Mouse (Mus musculus) thymus, postnatal 25 days (tissue): Measurements from ENCODE around the gene Plaa.

Source experiments
- DNase-seq: peaks from one replicate; pipeline ENCODE4 v3.0.0; 2022

The Plaa gene

DNA sequence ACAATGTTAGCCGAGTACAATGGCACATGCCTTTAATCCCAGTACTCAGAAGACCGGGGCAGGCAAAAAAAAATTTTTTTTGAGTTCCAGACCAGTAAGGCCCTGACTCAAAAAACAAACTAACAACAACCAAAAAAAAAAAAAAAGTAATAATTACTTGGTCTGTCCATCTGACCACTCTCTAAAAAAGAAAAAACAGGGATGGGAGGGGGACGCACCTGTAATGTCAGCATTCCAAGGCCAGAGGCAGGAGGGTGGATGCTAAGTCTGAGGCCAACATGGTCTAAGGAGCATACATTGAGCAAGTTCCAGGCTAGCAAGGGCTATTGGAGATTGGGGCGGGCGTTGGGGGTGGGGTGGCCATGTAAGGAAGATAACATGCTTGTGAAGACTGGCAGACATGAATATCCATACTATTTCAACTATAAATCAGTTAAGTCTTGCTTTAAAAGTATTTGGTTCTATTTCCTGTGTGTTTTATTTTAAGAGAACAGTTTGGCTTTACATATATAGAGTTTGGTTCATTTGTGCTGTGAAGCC lies 48.0 kb downstream of the Plaa start:
- no peak for DNase-seq

DNA sequence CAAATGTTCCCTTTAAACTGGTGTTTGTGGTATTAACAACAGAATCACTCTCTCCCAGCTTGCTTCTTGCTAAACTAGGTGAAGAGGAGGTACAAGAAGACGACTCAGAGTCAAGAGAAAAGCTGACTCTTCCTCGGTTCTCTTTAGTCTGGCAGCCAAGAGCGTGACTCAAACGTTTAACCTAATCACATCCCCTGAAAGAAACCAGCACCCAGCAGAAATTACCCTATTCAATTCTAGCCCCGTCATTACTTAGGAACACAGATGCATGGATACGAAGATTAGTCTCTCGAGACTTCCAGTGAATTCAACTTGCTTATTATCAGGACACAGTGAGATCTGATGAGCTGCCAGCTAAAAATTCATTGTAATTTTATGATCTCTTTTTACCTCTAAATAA lies 58.7 kb downstream of the Plaa start:
- DNase-seq = no peak

DNA sequence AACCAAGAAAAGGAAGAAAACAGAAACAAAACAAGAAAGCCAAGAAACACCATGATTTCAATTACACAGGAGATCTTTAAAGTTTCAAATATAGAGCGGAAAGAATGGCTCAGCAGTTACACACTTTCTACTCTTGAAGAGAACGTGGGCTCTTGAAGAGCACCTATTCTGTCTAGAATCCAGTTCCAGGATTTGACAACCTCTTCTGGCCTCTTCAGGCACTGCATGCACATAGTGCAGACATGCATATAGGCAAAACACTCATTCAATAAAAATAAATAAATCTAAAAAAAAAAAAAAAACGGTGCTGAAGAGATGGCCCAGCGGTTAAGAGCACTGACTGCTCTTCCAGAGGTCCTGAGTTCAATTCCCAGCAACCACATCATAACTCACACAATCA lies 60.0 kb downstream of the Plaa start:
- DNase-seq = no peak

DNA sequence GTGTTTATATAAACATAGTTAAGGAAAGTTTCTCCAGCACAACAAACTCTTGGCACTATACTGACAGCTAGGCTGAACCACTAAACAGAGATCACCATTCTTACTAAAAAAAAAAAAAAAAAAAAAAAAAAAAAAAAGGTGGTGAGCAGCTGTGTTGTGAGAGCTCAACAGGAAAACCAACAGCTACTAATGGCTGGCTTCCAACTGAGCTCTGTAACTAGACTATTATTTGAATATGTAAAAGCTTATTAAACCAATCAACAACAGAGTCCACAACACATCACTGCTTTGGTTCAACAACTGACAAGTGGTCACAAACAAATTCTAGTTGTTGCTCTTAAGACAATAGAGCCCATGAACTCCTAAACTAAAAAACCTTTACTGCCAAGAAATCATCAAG lies 69.8 kb downstream of the Plaa start:
- no peak for DNase-seq

DNA sequence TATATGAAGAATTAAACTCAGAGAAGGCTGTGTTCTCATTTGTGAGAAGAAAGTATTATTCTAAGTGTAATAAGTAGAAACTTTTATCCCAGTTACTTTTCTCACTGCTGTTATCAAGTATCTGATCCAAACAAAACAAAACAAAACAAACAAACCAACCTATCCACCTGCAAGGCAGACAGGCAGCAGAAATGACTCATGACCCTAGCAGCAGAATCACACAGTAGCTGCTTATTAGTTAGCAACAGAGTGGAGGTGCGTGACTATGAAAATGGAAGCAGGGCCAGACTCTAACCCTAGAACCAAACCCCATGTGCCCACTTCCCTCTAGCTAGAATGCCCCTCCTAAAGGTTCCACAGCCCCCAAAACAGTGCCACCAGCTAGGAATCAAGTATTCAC lies 73.6 kb downstream of the Plaa start:
- DNase-seq = no peak

DNA sequence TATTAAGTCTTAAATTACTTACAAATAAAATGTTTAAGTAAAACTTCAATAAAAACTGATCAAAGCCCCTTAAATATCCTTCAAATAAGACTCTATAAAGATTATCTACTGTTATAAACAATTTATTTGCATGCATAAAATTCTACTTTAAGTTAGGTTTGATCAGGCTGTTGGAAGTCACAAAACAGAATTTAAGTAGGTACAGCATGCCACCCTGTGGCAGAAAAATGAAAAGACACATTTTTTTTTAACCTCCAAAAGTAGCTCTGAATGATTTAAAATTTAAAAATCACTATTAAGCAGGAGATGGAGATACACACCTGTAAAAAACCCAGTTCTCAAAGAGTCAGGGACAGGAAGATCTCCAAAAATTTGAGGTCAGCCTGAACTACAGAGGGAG lies 79.7 kb downstream of the Plaa start:
- DNase-seq = no peak

DNA sequence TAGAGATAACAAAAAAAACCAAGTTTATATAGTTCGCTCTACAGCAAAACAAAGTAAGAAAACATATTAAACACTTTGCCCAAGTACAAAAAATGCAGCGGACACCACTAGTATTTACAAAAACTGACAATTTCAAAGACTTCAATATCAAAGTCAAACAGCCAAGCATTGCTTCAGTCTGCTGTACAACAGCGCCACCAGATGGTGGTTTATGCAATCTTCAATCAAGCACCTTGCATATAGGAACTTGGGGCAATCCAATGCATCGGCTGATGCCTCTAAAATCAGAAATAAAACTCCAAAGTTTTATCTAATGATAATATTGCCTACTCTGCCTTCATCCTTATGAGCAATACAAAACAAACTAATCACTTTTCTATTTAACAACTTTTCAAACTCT lies 85.4 kb downstream of the Plaa start:
- peak; percentile 28 for DNase-seq
